1 mouse cellular context compared by ENCODE assay signal in genomic region chr1:155050174-155050573, GRCm38 (mm10).
A peak's percentile ranks its signal among the peaks of the same experiment; 100 is the strongest.
TF ChIP-seq lines count a peak whose summit lies in the region.

No protein-coding gene starts in this region.

TF ChIP-seq in CH12.LX, 34 proteins besides CTCF, POLR2A, EP300 and RAD21 (continued from another document):
- TF ChIP-seq JUN (IDR thresholded peaks at IDR 0.05; ENCODE audit: insufficient read depth, low read depth, low read length) (peak; percentile 97), UBTF (IDR thresholded peaks at IDR 0.05; ENCODE audit: low read depth, low read length) (no peak), MEF2A (IDR thresholded peaks at IDR 0.05; ENCODE audit: borderline replicate concordance, low read depth, low read length) (peak; percentile 97), SMC3 (IDR thresholded peaks at IDR 0.05; ENCODE audit: low read depth, low read length) (peak; percentile 75), ZC3H11A (IDR thresholded peaks at IDR 0.05; ENCODE audit: low read depth, low read length) (peak; percentile 8; the same call in 1 of the 2 replicates), PAX5 (IDR thresholded peaks at IDR 0.05; ENCODE audit: low read length) (no peak), MXI1 (IDR thresholded peaks at IDR 0.05; ENCODE audit: low read depth, low read length) (no peak; the same call in 1 of the 2 replicates), ZNF384 (IDR thresholded peaks at IDR 0.05; ENCODE audit: low read depth, low read length) (peak; percentile 31; the same call in 1 of the 2 replicates), TBP (conservative IDR thresholded peaks at IDR 0.05; ENCODE audit: low read depth, low read length) (peak; percentile 90)
